Mouse (Mus musculus) thymus, adult 2 months (tissue): ENCODE results near the gene Siah2. TPM values are rescaled to one million over a fixed set of nuclear protein-coding genes. Genes with fewer than 3 reads are reported as not detected.

ENCODE experiments used
- DNase-seq: peaks from one replicate; pipeline ENCODE4 v3.0.0; 2021
- H3K27ac ChIP-seq: fragments of 200-500 bp; 2 replicates; pipeline ENCODE4 v1.5.1; 2012; ENCODE audit warnings: low read length, control low read depth; ENCODE audit not compliant: control insufficient read depth, insufficient read depth
- H3K27me3 ChIP-seq: fragments of 200-500 bp; 2 replicates; pipeline ENCODE4 v1.6.1; 2012; ENCODE audit warnings: mild to moderate bottlenecking, low read length, moderate library complexity, mixed read lengths; ENCODE audit not compliant: control insufficient read depth, insufficient read depth
- H3K36me3 ChIP-seq: fragments of 200-500 bp; 2 replicates; pipeline ENCODE4 v1.6.1; 2012; ENCODE audit warnings: mild to moderate bottlenecking, low read length, moderate library complexity; ENCODE audit not compliant: control insufficient read depth, insufficient read depth
- H3K4me1 ChIP-seq: fragments of 200-500 bp; replicated peaks from 2 replicates; pipeline ENCODE4 v1.6.1; 2012; ENCODE audit warnings: low read length; ENCODE audit not compliant: control insufficient read depth, insufficient read depth
- H3K4me3 ChIP-seq: fragments of 200-500 bp; 2 replicates; pipeline ENCODE4 v1.5.1; 2012; ENCODE audit warnings: mild to moderate bottlenecking, low read length, control low read depth, moderate library complexity; ENCODE audit not compliant: control insufficient read depth, insufficient read depth
- CTCF ChIP-seq: fragments of 200-500 bp; IDR thresholded peaks from 2 replicates; pipeline ENCODE4 v1.5.1; 2012; ENCODE audit warnings: mild to moderate bottlenecking, control low read depth, low read length, moderate library complexity, borderline replicate concordance; ENCODE audit not compliant: control insufficient read depth, poor library complexity, insufficient read depth; ENCODE audit errors: extremely low read depth
- POLR2A ChIP-seq: fragments of 200-500 bp; IDR thresholded peaks from 2 replicates; pipeline ENCODE4 v1.6.1; 2012; ENCODE audit warnings: mild to moderate bottlenecking, low read length, control low read depth, moderate library complexity; ENCODE audit not compliant: control insufficient read depth, poor library complexity, insufficient read depth; ENCODE audit errors: extremely low read depth
- WGBS: fragments of 180-500 bp; shearing (Covaris S2); methylation state at CpG from one replicate; pipeline ENCODE4 v1.1.7; 2018; 5-methylcytosine and 5-hydroxymethylcytosine counted together
- polyA plus RNA-seq: library from polyadenylated mRNA; depleted of rRNA; stranded (reverse); fragments of >200 nt; gene quantifications from 2 replicates; pipeline ENCODE4 v1.2.3, GENCODE M21; 2012

Gene Siah2
- polyA plus RNA-seq, 1 experiment, result 19.4 TPM

- Histone ChIP-seq H3K27ac (no peak overlapping the region), H3K36me3 (peaks cover 6% of the 10 kb centered on the region; the same call in 1 of the 2 replicates), H3K27me3 (no peaks in the 10 kb centered on the region), H3K4me1 (0 out of 2 replicates have a peak, but pooled peaks cover 3% of the 10 kb centered on the region), H3K4me3 (no peak overlapping the region)
- no peak for TF ChIP-seq POLR2A
- TF ChIP-seq CTCF, result no peak
- 91% methylated on average over 3 of the region's 3 CpGs for WGBS
- no peak for DNase-seq
Measured at GRCm38 (mm10) chr3:58677615-58678014, 14.6 kb downstream of the Siah2 start.

GRCm38 (mm10) chr3:58673295-58673694 lies 18.9 kb downstream of the Siah2 start:
- Histone ChIP-seq H3K27me3 (no peaks in the 10 kb centered on the region), H3K36me3 (peaks cover 6% of the 10 kb centered on the region; the same call in 1 of the 2 replicates), H3K4me1 (peaks cover under 1% of the 10 kb centered on the region; the same call in 1 of the 2 replicates), H3K27ac (no peak overlapping the region), H3K4me3 (no peak overlapping the region)
- no peak for TF ChIP-seq CTCF
- TF ChIP-seq POLR2A, result no peak
- 96% methylated on average over 5 of the region's 5 CpGs for WGBS
- DNase-seq, result no peak

GRCm38 (mm10) chr3:58672481-58673183 lies 19.6 kb downstream of the Siah2 start:
- H3K4me3 ChIP-seq, result no peak overlapping the region
- WGBS, result 66% methylated on average over 4 of the region's 4 CpGs
- no peak overlapping the region for H3K27ac ChIP-seq
- no peak for DNase-seq
- H3K27me3 ChIP-seq, result no peaks in the 10 kb centered on the region
- TF ChIP-seq CTCF, result no peak
- TF ChIP-seq POLR2A, result no peak
- no peaks in the 10 kb centered on the region; the same call in 1 of the 2 replicates for H3K4me1 ChIP-seq
- peaks cover 6% of the 10 kb centered on the region; the same call in 1 of the 2 replicates for H3K36me3 ChIP-seq

- WGBS, result 27% methylated on average over 6 of the region's 6 CpGs
- no peaks in the 10 kb centered on the region; the same call in 1 of the 2 replicates for H3K4me1 ChIP-seq
- H3K4me3 ChIP-seq, result no peak overlapping the region
- H3K27ac ChIP-seq, result no peak overlapping the region
- no peaks in the 10 kb centered on the region for H3K27me3 ChIP-seq
- peaks cover 6% of the 10 kb centered on the region; the same call in 1 of the 2 replicates for H3K36me3 ChIP-seq
- TF ChIP-seq POLR2A (no peak), CTCF (no peak)
- DNase-seq, result no peak
Measured at GRCm38 (mm10) chr3:58671616-58672250, 20.5 kb downstream of the Siah2 start.

- 97% methylated on average over 7 of the region's 7 CpGs for WGBS
- H3K4me3 ChIP-seq, result no peak overlapping the region
- no peaks in the 10 kb centered on the region for H3K4me1 ChIP-seq
- H3K36me3 ChIP-seq, result no peaks in the 10 kb centered on the region
- no peak overlapping the region for H3K27ac ChIP-seq
- TF ChIP-seq CTCF (no peak), POLR2A (no peak)
- no peaks in the 10 kb centered on the region for H3K27me3 ChIP-seq
- no peak for DNase-seq
Measured at GRCm38 (mm10) chr3:58663970-58664369, 28.2 kb downstream of the Siah2 start.

GRCm38 (mm10) chr3:58660636-58661035 lies 31.6 kb downstream of the Siah2 start:
- DNase-seq, result no peak

GRCm38 (mm10) chr3:58657356-58657755 lies 34.8 kb downstream of the Siah2 start:
- WGBS, result 19% methylated on average over 2 of the region's 2 CpGs

More at GRCm38 (mm10) chr3:58660636-58661035, 31.6 kb downstream of the Siah2 start:
- Histone ChIP-seq H3K4me1 (no peaks in the 10 kb centered on the region), H3K36me3 (no peaks in the 10 kb centered on the region), H3K27me3 (no peaks in the 10 kb centered on the region), H3K27ac (no peak overlapping the region), H3K4me3 (no peak overlapping the region)
- TF ChIP-seq POLR2A (no peak), CTCF (no peak)
- 94% methylated on average over 4 of the region's 4 CpGs for WGBS

More at GRCm38 (mm10) chr3:58657356-58657755, 34.8 kb downstream of the Siah2 start:
- no peak for TF ChIP-seq CTCF
- no peak for TF ChIP-seq POLR2A
- H3K36me3 ChIP-seq, result no peaks in the 10 kb centered on the region
- H3K27me3 ChIP-seq, result no peaks in the 10 kb centered on the region
- DNase-seq, result peak; percentile 62
- H3K4me3 ChIP-seq, result no peak overlapping the region
- H3K27ac ChIP-seq, result no peak overlapping the region
- no peaks in the 10 kb centered on the region for H3K4me1 ChIP-seq
